Mouse (Mus musculus): ENCODE measurements at regions not wholly inside any gene's neighbourhood (a gene's known extent, or its start where the extent isn't known, plus 50 kb on each side); places are given as distances from the start of the nearest gene placed in this dataset.

- no peak for ATAC-seq
- 82% methylated on average over 3 of the region's 3 CpGs for WGBS
- no peak overlapping the region for H3K4me3 ChIP-seq (ENCODE audit: low read length)
- no peaks in the 10 kb centered on the region for H3K27me3 ChIP-seq (replicated peaks; ENCODE audit: control insufficient read depth, insufficient read depth, low read length)
- no peak overlapping the region for H3K4me2 ChIP-seq (ENCODE audit: low read length)
- H3K27ac ChIP-seq (ENCODE audit: low read depth, low read length): no peak overlapping the region
- no peaks in the 10 kb centered on the region for H3K4me1 ChIP-seq (ENCODE audit: control insufficient read depth, insufficient read depth, low read depth, low read length)
- H3K9ac ChIP-seq (ENCODE audit: low read depth, low read length): no peak overlapping the region
- no peaks in the 10 kb centered on the region for H3K36me3 ChIP-seq (ENCODE audit: control insufficient read depth, insufficient read depth, low read length)
- H3K9me3 ChIP-seq (ENCODE audit: control insufficient read depth, low read length): no peaks in the 10 kb centered on the region
These were observed 152.3 kb downstream of the Dkk2 start for GRCm38 (mm10) chr3:132237344-132237743.

GRCm38 (mm10) chr3:132257834-132258233 is 172.7 kb downstream of the Dkk2 start:
- Histone ChIP-seq H3K27ac (ENCODE audit: low read depth, low read length) (no peak overlapping the region), H3K4me1 (ENCODE audit: control insufficient read depth, insufficient read depth, low read depth, low read length) (no peaks in the 10 kb centered on the region), H3K27me3 (replicated peaks; ENCODE audit: control insufficient read depth, insufficient read depth, low read length) (no peaks in the 10 kb centered on the region), H3K36me3 (ENCODE audit: control insufficient read depth, insufficient read depth, low read length) (no peaks in the 10 kb centered on the region), H3K4me3 (ENCODE audit: low read length) (no peak overlapping the region), H3K9me3 (ENCODE audit: control insufficient read depth, low read length) (peaks cover 2% of the 10 kb centered on the region), H3K4me2 (ENCODE audit: low read length) (no peak overlapping the region), H3K9ac (ENCODE audit: low read depth, low read length) (no peak overlapping the region)
- no peak for ATAC-seq
- 83% methylated on average over 1 of the region's 1 CpGs for WGBS

GRCm38 (mm10) chr3:132269641-132270040 is 184.5 kb downstream of the Dkk2 start:
- Histone ChIP-seq H3K9ac (ENCODE audit: low read depth, low read length) (no peak overlapping the region), H3K27ac (ENCODE audit: low read depth, low read length) (no peak overlapping the region), H3K9me3 (ENCODE audit: control insufficient read depth, low read length) (no peaks in the 10 kb centered on the region), H3K27me3 (replicated peaks; ENCODE audit: control insufficient read depth, insufficient read depth, low read length) (no peaks in the 10 kb centered on the region), H3K36me3 (ENCODE audit: control insufficient read depth, insufficient read depth, low read length) (no peaks in the 10 kb centered on the region), H3K4me2 (ENCODE audit: low read length) (no peak overlapping the region), H3K4me1 (ENCODE audit: control insufficient read depth, insufficient read depth, low read depth, low read length) (no peaks in the 10 kb centered on the region), H3K4me3 (ENCODE audit: low read length) (no peak overlapping the region)
- ATAC-seq: no peak
- WGBS: 91% methylated on average over 1 of the region's 1 CpGs

- no peaks in the 10 kb centered on the region for H3K4me1 ChIP-seq (ENCODE audit: control insufficient read depth, insufficient read depth, low read depth, low read length)
- no peak overlapping the region for H3K27ac ChIP-seq (ENCODE audit: low read depth, low read length)
- no peaks in the 10 kb centered on the region for H3K36me3 ChIP-seq (ENCODE audit: control insufficient read depth, insufficient read depth, low read length)
- peak; percentile 83 for ATAC-seq
- no peak overlapping the region for H3K4me2 ChIP-seq (ENCODE audit: low read length)
- H3K9me3 ChIP-seq (ENCODE audit: control insufficient read depth, low read length): no peaks in the 10 kb centered on the region
- no peak overlapping the region for H3K9ac ChIP-seq (ENCODE audit: low read depth, low read length)
- WGBS: 72% methylated on average over 10 of the region's 10 CpGs
- H3K4me3 ChIP-seq (ENCODE audit: low read length): no peak overlapping the region
- no peaks in the 10 kb centered on the region for H3K27me3 ChIP-seq (replicated peaks; ENCODE audit: control insufficient read depth, insufficient read depth, low read length)
These were observed 189.7 kb downstream of the Dkk2 start for GRCm38 (mm10) chr3:132274786-132275185.

GRCm38 (mm10) chr3:132277771-132278170 is 192.7 kb downstream of the Dkk2 start:
- Histone ChIP-seq H3K9me3 (ENCODE audit: control insufficient read depth, low read length) (no peaks in the 10 kb centered on the region), H3K27ac (ENCODE audit: low read depth, low read length) (no peak overlapping the region), H3K4me1 (ENCODE audit: control insufficient read depth, insufficient read depth, low read depth, low read length) (no peaks in the 10 kb centered on the region), H3K9ac (ENCODE audit: low read depth, low read length) (no peak overlapping the region), H3K4me2 (ENCODE audit: low read length) (no peak overlapping the region), H3K36me3 (ENCODE audit: control insufficient read depth, insufficient read depth, low read length) (no peaks in the 10 kb centered on the region), H3K4me3 (ENCODE audit: low read length) (no peak overlapping the region), H3K27me3 (replicated peaks; ENCODE audit: control insufficient read depth, insufficient read depth, low read length) (no peaks in the 10 kb centered on the region)
- ATAC-seq: no peak
- WGBS: 96% methylated on average over 1 of the region's 1 CpGs

GRCm38 (mm10) chr3:132287714-132288113 is 202.6 kb downstream of the Dkk2 start:
- Histone ChIP-seq H3K9me3 (ENCODE audit: control insufficient read depth, low read length) (no peaks in the 10 kb centered on the region), H3K27ac (ENCODE audit: low read depth, low read length) (no peak overlapping the region), H3K4me2 (ENCODE audit: low read length) (no peak overlapping the region), H3K9ac (ENCODE audit: low read depth, low read length) (no peak overlapping the region), H3K4me1 (ENCODE audit: control insufficient read depth, insufficient read depth, low read depth, low read length) (no peaks in the 10 kb centered on the region), H3K4me3 (ENCODE audit: low read length) (no peak overlapping the region), H3K27me3 (replicated peaks; ENCODE audit: control insufficient read depth, insufficient read depth, low read length) (no peaks in the 10 kb centered on the region), H3K36me3 (ENCODE audit: control insufficient read depth, insufficient read depth, low read length) (no peaks in the 10 kb centered on the region)
- WGBS: 76% methylated on average over 3 of the region's 3 CpGs
- no peak for ATAC-seq

- Histone ChIP-seq H3K4me3 (ENCODE audit: low read length) (no peak overlapping the region), H3K4me1 (ENCODE audit: control insufficient read depth, insufficient read depth, low read depth, low read length) (no peaks in the 10 kb centered on the region), H3K4me2 (ENCODE audit: low read length) (no peak overlapping the region), H3K27ac (ENCODE audit: low read depth, low read length) (no peak overlapping the region), H3K27me3 (replicated peaks; ENCODE audit: control insufficient read depth, insufficient read depth, low read length) (no peaks in the 10 kb centered on the region), H3K36me3 (ENCODE audit: control insufficient read depth, insufficient read depth, low read length) (no peaks in the 10 kb centered on the region), H3K9me3 (ENCODE audit: control insufficient read depth, low read length) (no peaks in the 10 kb centered on the region), H3K9ac (ENCODE audit: low read depth, low read length) (no peak overlapping the region)
- no peak for ATAC-seq
- WGBS: 79% methylated on average over 4 of the region's 4 CpGs
These were observed 241.9 kb downstream of the Dkk2 start for GRCm38 (mm10) chr3:132326961-132327360.

GRCm38 (mm10) chr3:132343625-132344024 is 258.5 kb downstream of the Dkk2 start:
- Histone ChIP-seq H3K4me2 (ENCODE audit: low read length) (no peak overlapping the region), H3K9me3 (ENCODE audit: control insufficient read depth, low read length) (no peaks in the 10 kb centered on the region), H3K27ac (ENCODE audit: low read depth, low read length) (no peak overlapping the region), H3K9ac (ENCODE audit: low read depth, low read length) (no peak overlapping the region), H3K4me1 (ENCODE audit: control insufficient read depth, insufficient read depth, low read depth, low read length) (no peaks in the 10 kb centered on the region), H3K36me3 (ENCODE audit: control insufficient read depth, insufficient read depth, low read length) (no peaks in the 10 kb centered on the region), H3K4me3 (ENCODE audit: low read length) (no peak overlapping the region), H3K27me3 (replicated peaks; ENCODE audit: control insufficient read depth, insufficient read depth, low read length) (no peaks in the 10 kb centered on the region)
- WGBS: 57% methylated on average over 3 of the region's 3 CpGs
- ATAC-seq: no peak

- no peak overlapping the region for H3K27ac ChIP-seq (ENCODE audit: low read depth, low read length)
- no peaks in the 10 kb centered on the region for H3K4me1 ChIP-seq (ENCODE audit: control insufficient read depth, insufficient read depth, low read depth, low read length)
- no peak overlapping the region for H3K4me3 ChIP-seq (ENCODE audit: low read length)
- no peak for ATAC-seq
- no peaks in the 10 kb centered on the region for H3K27me3 ChIP-seq (replicated peaks; ENCODE audit: control insufficient read depth, insufficient read depth, low read length)
- no peaks in the 10 kb centered on the region for H3K36me3 ChIP-seq (ENCODE audit: control insufficient read depth, insufficient read depth, low read length)
- H3K9ac ChIP-seq (ENCODE audit: low read depth, low read length): no peak overlapping the region
- WGBS: 89% methylated on average over 1 of the region's 1 CpGs
- H3K4me2 ChIP-seq (ENCODE audit: low read length): no peak overlapping the region
- H3K9me3 ChIP-seq (ENCODE audit: control insufficient read depth, low read length): no peaks in the 10 kb centered on the region
These were observed 260.8 kb downstream of the Dkk2 start for GRCm38 (mm10) chr3:132345856-132346255.

GRCm38 (mm10) chr3:132349602-132350001 is 264.5 kb downstream of the Dkk2 start:
- 68% methylated on average over 1 of the region's 1 CpGs for WGBS
- no peaks in the 10 kb centered on the region for H3K4me1 ChIP-seq (ENCODE audit: control insufficient read depth, insufficient read depth, low read depth, low read length)
- H3K36me3 ChIP-seq (ENCODE audit: control insufficient read depth, insufficient read depth, low read length): no peaks in the 10 kb centered on the region
- no peak overlapping the region for H3K4me2 ChIP-seq (ENCODE audit: low read length)
- no peak overlapping the region for H3K9ac ChIP-seq (ENCODE audit: low read depth, low read length)
- ATAC-seq: no peak
- H3K4me3 ChIP-seq (ENCODE audit: low read length): no peak overlapping the region
- no peaks in the 10 kb centered on the region for H3K27me3 ChIP-seq (replicated peaks; ENCODE audit: control insufficient read depth, insufficient read depth, low read length)
- H3K27ac ChIP-seq (ENCODE audit: low read depth, low read length): no peak overlapping the region
- no peaks in the 10 kb centered on the region for H3K9me3 ChIP-seq (ENCODE audit: control insufficient read depth, low read length)
